ENCODE assay signal across 9 mouse cellular contexts in the genomic region with DNA sequence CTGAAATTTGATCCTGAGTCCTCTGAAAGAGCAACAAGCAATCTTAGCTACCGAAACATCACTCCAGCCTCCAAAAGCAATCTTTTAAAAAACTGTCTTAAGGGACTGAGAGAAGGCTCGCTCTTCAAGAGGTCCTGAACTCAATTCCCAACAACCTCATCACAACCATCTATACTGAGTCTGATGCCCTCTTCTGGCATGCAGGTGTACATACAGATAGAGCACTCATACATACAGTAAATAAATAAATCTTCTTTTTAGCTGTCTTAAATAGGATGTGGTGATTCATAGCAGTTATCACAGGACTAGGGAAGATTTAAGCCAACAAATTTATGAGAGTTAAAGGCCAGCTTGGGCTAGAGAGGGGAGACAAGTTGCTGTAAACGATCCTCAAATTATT. TPM values are rescaled to one million over a fixed set of nuclear protein-coding genes. Genes with fewer than 3 reads are reported as not detected.
DNase-seq lines count a peak whose midpoint lies in the region; ATAC-seq and TF ChIP-seq lines count a peak whose summit lies in the region.
"Had no signal": no experiment of that assay in that cellular context is flagged by ENCODE, and none has a peak within 500 bp of the region (broad histone marks: within the 10 kb centered on the region; RNA-seq: fewer than 3 reads in every experiment).

No protein-coding gene starts in this region.

- peak overlapping the region; percentile 93 for H3K9ac ChIP-seq in heart, postnatal 0 days (replicated peaks; ENCODE audit: low read depth, low read length)
- H3K9ac ChIP-seq in MEL (ENCODE audit: control insufficient read depth, low read depth, low read length, poor library complexity, severe bottlenecking), result peak overlapping the region; percentile 91
- peak overlapping the region; percentile 88 for H3K9ac ChIP-seq in forebrain, embryonic 12.5 days

- no peak for TF ChIP-seq POLR2A in MEL (IDR thresholded peaks at IDR 0.05; ENCODE audit: control insufficient read depth in 1 of 2, insufficient read depth in 1 of 2, low read depth in 1 of 2, low read length in 2 of 2, poor library complexity in 1 of 2)

- H3K4me3 ChIP-seq in heart, postnatal 0 days (ENCODE audit: low read depth, low read length), result peak overlapping the region; percentile 96
- H3K4me3 ChIP-seq in MEL (ENCODE audit: control insufficient read depth in 1 of 2, insufficient read depth in 1 of 2, low read depth in 2 of 2, low read length in 2 of 2) (peak overlapping the region; percentile 96 to 97), macrophage (ENCODE audit: inconsistent target) (peak overlapping the region; percentile 53)
- H3K4me3 ChIP-seq in forebrain, embryonic 12.5 days (replicated peaks), result peak overlapping the region; percentile 96

- no peak for ATAC-seq in heart, postnatal 0 days (ENCODE audit: insufficient read depth, low read depth)
- ATAC-seq in forebrain, embryonic 12.5 days (ENCODE audit: low FRiP score), result 0 out of 2 replicates have a peak, but pooled peaks have one; percentile 30

- TF ChIP-seq EP300 in heart, postnatal 0 days (IDR thresholded peaks at IDR 0.05; ENCODE audit: low read depth), result no peak
- no peak for TF ChIP-seq EP300 in MEL (IDR thresholded peaks at IDR 0.05; ENCODE audit: low read depth in 1 of 2, low read length in 2 of 2)

- intact Hi-C loops in left cerebral cortex, postnatal 10 days (cut with DNase I), result no loop called here

- H3K4me1 ChIP-seq in heart, postnatal 0 days (ENCODE audit: control insufficient read depth, insufficient read depth), result peaks cover 8% of the 10 kb centered on the region; the same call in 1 of the 2 replicates
- no peaks in the 10 kb centered on the region; a peak in 2 of 4 replicates for H3K4me1 ChIP-seq in MEL (ENCODE audit: control insufficient read depth in 1 of 2, insufficient read depth in 2 of 2, low read length in 2 of 2)
- peaks cover 9% of the 10 kb centered on the region for H3K4me1 ChIP-seq in forebrain, embryonic 12.5 days

- DNase-seq in heart, postnatal 0 days (ENCODE audit: low spot score), result no peak
- no peak for DNase-seq in heart, adult 9 months (ENCODE audit: low spot score in 2 of 2)
- DNase-seq in MEL (ENCODE audit: low read depth, low spot score), result peak; percentile 72
- DNase-seq in Muller cell, postnatal 12 days (ENCODE audit: inconsistent ontology term), result no peak
- no peak for DNase-seq in layer of hippocampus, adult 18-20 months (ENCODE audit: low spot score in 2 of 2)
- DNase-seq in left cerebral cortex, postnatal 10 days (ENCODE audit: extremely low spot score in 1 of 2, low spot score in 2 of 2), result no peak

- peak overlapping the region; percentile 90 for H3K4me2 ChIP-seq in heart, postnatal 0 days (ENCODE audit: low read depth, low read length)
- H3K4me2 ChIP-seq in forebrain, embryonic 12.5 days, result peak overlapping the region; percentile 75

- peak; percentile 28 for TF ChIP-seq CTCF in heart, postnatal 0 days (IDR thresholded peaks at IDR 0.05; ENCODE audit: low read depth)
- TF ChIP-seq CTCF in MEL (IDR thresholded peaks at IDR 0.05 in 2 of 3, conservative IDR thresholded peaks at IDR 0.05 in 1 of 3; ENCODE audit: control insufficient read depth in 1 of 3, insufficient read depth in 1 of 3, low read depth in 2 of 3, low read length in 3 of 3, poor library complexity in 1 of 3, severe bottlenecking in 1 of 3), result peak; percentile 11 to 64 (median 54); a peak in 4 of 6 replicates

- no peaks in the 10 kb centered on the region for H3K9me3 ChIP-seq in heart, postnatal 0 days (replicated peaks; ENCODE audit: control insufficient read depth, low read length)
- no peaks in the 10 kb centered on the region for H3K9me3 ChIP-seq in MEL (replicated peaks; ENCODE audit: insufficient read depth, low read length)
- no peaks in the 10 kb centered on the region for H3K9me3 ChIP-seq in forebrain, embryonic 12.5 days

- H3K79me2 ChIP-seq in MEL (ENCODE audit: control insufficient read depth, insufficient read depth, low read length, poor library complexity) (peaks cover 8% of the 10 kb centered on the region), macrophage (ENCODE audit: inconsistent target) (peaks cover 44% of the 10 kb centered on the region)

- peaks cover 21% of the 10 kb centered on the region for H3K36me3 ChIP-seq in heart, postnatal 0 days (replicated peaks; ENCODE audit: control insufficient read depth, insufficient read depth, low read length)
- H3K36me3 ChIP-seq in MEL (ENCODE audit: control insufficient read depth in 1 of 2, insufficient read depth in 2 of 2, low read length in 2 of 2) (peaks cover 0 to 2% of the 10 kb centered on the region in 2 experiments; a peak in 3 of 4 replicates), macrophage (ENCODE audit: inconsistent target) (no peaks in the 10 kb centered on the region)
- H3K36me3 ChIP-seq in forebrain, embryonic 12.5 days (replicated peaks), result peaks cover 16% of the 10 kb centered on the region

- 57% methylated on average over 3 of the region's 3 CpGs for WGBS in heart, postnatal 0 days
- 52% methylated on average over 3 of the region's 3 CpGs for WGBS in forebrain, embryonic 12.5 days
- 59% methylated on average over 3 of the region's 3 CpGs for WGBS in macrophage (ENCODE audit: missing documents)

- TF ChIP-seq RAD21 in MEL (IDR thresholded peaks at IDR 0.05; ENCODE audit: low read depth, low read length), result peak; percentile 30

- H3K27ac ChIP-seq in heart, postnatal 0 days (ENCODE audit: low read depth), result no peak overlapping the region; the same call in 1 of the 2 replicates
- H3K27ac ChIP-seq in MEL (ENCODE audit: control insufficient read depth, low read depth, low read length) (peak overlapping the region; percentile 11; the same call in 1 of the 2 replicates), macrophage (peak overlapping the region; percentile 50)
- H3K27ac ChIP-seq in forebrain, embryonic 12.5 days, result no peak overlapping the region

- H3K27me3 ChIP-seq in heart, postnatal 0 days (ENCODE audit: control insufficient read depth, insufficient read depth, low read length), result no peaks in the 10 kb centered on the region
- H3K27me3 ChIP-seq in MEL (ENCODE audit: control insufficient read depth in 1 of 2, insufficient read depth in 2 of 2, low read length in 2 of 2), result no peaks in the 10 kb centered on the region
- no peaks in the 10 kb centered on the region for H3K27me3 ChIP-seq in forebrain, embryonic 12.5 days

RNA-seq across cellular contexts. Expression of a gene that starts 0.8 kb away (rescaled TPM):
- total RNA-seq in heart, postnatal 0 days (2014; rRNA removed; ENCODE audit: low replicate concordance), result 32.5 and 41.9 TPM in 2 replicates
- polyA plus RNA-seq in heart, postnatal 0 days (2015; fragmentation: Nextera tagmentation; extraction: Ambion mirVana), result 41.7 and 44.0 TPM in 2 replicates
- 25.7 and 29.5 TPM in 2 replicates for total RNA-seq in MEL (2012; rRNA removed)
- polyA plus RNA-seq in MEL (2012; ENCODE audit: insufficient read depth in 1 of 2, insufficient read length in 2 of 2, low read depth in 1 of 2, low replicate concordance in 2 of 2, missing spikeins in 1 of 2) (10 to 100 TPM in 1 of 2 experiments, not detected in 1; 26.6 TPM), macrophage (2018) (15.9 to 29.8 TPM (median 24.8 TPM) in 3 replicates)
- polyA plus RNA-seq in forebrain, embryonic 12.5 days (2016; fragmentation: Nextera tagmentation; extraction: Ambion mirVana), result 64.1 and 67.5 TPM in 2 replicates
- total RNA-seq in macrophage (2018; cell fraction: chromatin; rRNA removed), result 10 to 100 TPM in 22 of 26 experiments, 1 to 10 TPM in 4; 3.9 to 75.5 (median 26.3) TPM
- total RNA-seq in macrophage (2018; cell fraction: cytosol; rRNA removed), result 10 to 100 TPM; 10.4 to 27.9 (median 17.5) TPM
- total RNA-seq in macrophage (2018; cell fraction: nucleus; rRNA removed), result 10 to 100 TPM in 22 of 26 experiments, 1 to 10 TPM in 4; 4.4 to 51.6 (median 18.0) TPM
- total RNA-seq in layer of hippocampus, adult 18-20 months (2021), result 10 to 100 TPM; 22.4 to 24.5 TPM
- total RNA-seq in left cerebral cortex, postnatal 10 days (2021), result 10 to 100 TPM; 24.9 to 28.9 TPM

RNA-seq across cellular contexts. Expression of a gene that starts 26.2 kb away (rescaled TPM):
- total RNA-seq in heart, postnatal 0 days (2014; rRNA removed; ENCODE audit: low replicate concordance), result 54.8 and 57.3 TPM in 2 replicates
- 55.7 and 59.3 TPM in 2 replicates for polyA plus RNA-seq in heart, postnatal 0 days (2015; fragmentation: Nextera tagmentation; extraction: Ambion mirVana)
- total RNA-seq in MEL (2012; rRNA removed), result 207 and 210 TPM in 2 replicates
- polyA plus RNA-seq in MEL (2012; ENCODE audit: insufficient read depth in 1 of 2, insufficient read length in 2 of 2, low read depth in 1 of 2, low replicate concordance in 2 of 2, missing spikeins in 1 of 2), result 100 to 1,000 TPM in 1 of 2 experiments, not detected in 1; 201 TPM
- 251 and 253 TPM in 2 replicates for polyA plus RNA-seq in forebrain, embryonic 12.5 days (2016; fragmentation: Nextera tagmentation; extraction: Ambion mirVana)
- 100 to 1,000 TPM in 10 of 26 experiments, 10 to 100 TPM in 16; 33.9 to 154 (median 93.8) TPM for total RNA-seq in macrophage (2018; cell fraction: chromatin; rRNA removed)
- 10 to 100 TPM; 35.9 to 54.7 (median 48.2) TPM for total RNA-seq in macrophage (2018; cell fraction: cytosol; rRNA removed)
- 100 to 1,000 TPM in 1 of 26 experiments, 10 to 100 TPM in 25; 26.4 to 107 (median 43.7) TPM for total RNA-seq in macrophage (2018; cell fraction: nucleus; rRNA removed)
- 45.4 to 81.1 TPM (median 48.6 TPM) in 3 replicates for polyA plus RNA-seq in macrophage (2018)
- 10 to 100 TPM; 87.2 TPM for total RNA-seq in layer of hippocampus, adult 18-20 months (2021)
- total RNA-seq in left cerebral cortex, postnatal 10 days (2021), result 10 to 100 TPM; 77.3 to 80.7 TPM

RNA-seq across cellular contexts. Expression of a gene that starts 34.5 kb away (rescaled TPM):
- 645 and 692 TPM in 2 replicates for total RNA-seq in heart, postnatal 0 days (2014; rRNA removed; ENCODE audit: low replicate concordance)
- 587 and 618 TPM in 2 replicates for polyA plus RNA-seq in heart, postnatal 0 days (2015; fragmentation: Nextera tagmentation; extraction: Ambion mirVana)
- total RNA-seq in MEL (2012; rRNA removed), result 270 and 388 TPM in 2 replicates
- polyA plus RNA-seq in MEL (2012; ENCODE audit: insufficient read depth in 1 of 2, insufficient read length in 2 of 2, low read depth in 1 of 2, low replicate concordance in 2 of 2, missing spikeins in 1 of 2) (1,000 to 10,000 TPM in 1 of 2 experiments, 100 to 1,000 TPM in 1; 727 to 1,355 TPM), macrophage (2018) (200 to 488 TPM (median 296 TPM) in 3 replicates)
- polyA plus RNA-seq in forebrain, embryonic 12.5 days (2016; fragmentation: Nextera tagmentation; extraction: Ambion mirVana), result 260 and 266 TPM in 2 replicates
- 100 to 1,000 TPM in 16 of 26 experiments, 10 to 100 TPM in 10; 48.1 to 238 (median 136) TPM for total RNA-seq in macrophage (2018; cell fraction: chromatin; rRNA removed)
- total RNA-seq in macrophage (2018; cell fraction: cytosol; rRNA removed), result 100 to 1,000 TPM; 159 to 348 (median 225) TPM
- 100 to 1,000 TPM in 12 of 26 experiments, 10 to 100 TPM in 14; 62.6 to 225 (median 96.1) TPM for total RNA-seq in macrophage (2018; cell fraction: nucleus; rRNA removed)
- total RNA-seq in layer of hippocampus, adult 18-20 months (2021), result 100 to 1,000 TPM; 785 to 815 TPM
- total RNA-seq in left cerebral cortex, postnatal 10 days (2021), result 100 to 1,000 TPM; 577 to 619 TPM

RNA-seq across cellular contexts. Expression of a gene that starts 55.2 kb away (rescaled TPM):
- total RNA-seq in heart, postnatal 0 days (2014; rRNA removed; ENCODE audit: low replicate concordance), result not detected in 2 replicates
- 0.32 TPM in 1 of 2 replicates, not detected in the other for polyA plus RNA-seq in heart, postnatal 0 days (2015; fragmentation: Nextera tagmentation; extraction: Ambion mirVana)
- total RNA-seq in MEL (2012; rRNA removed), result not detected in 2 replicates
- not detected for polyA plus RNA-seq in MEL (2012; ENCODE audit: insufficient read depth in 1 of 2, insufficient read length in 2 of 2, low read depth in 1 of 2, low replicate concordance in 2 of 2, missing spikeins in 1 of 2)
- polyA plus RNA-seq in forebrain, embryonic 12.5 days (2016; fragmentation: Nextera tagmentation; extraction: Ambion mirVana), result not detected in 2 replicates
- not detected for total RNA-seq in macrophage (2018; cell fraction: chromatin; rRNA removed)
- total RNA-seq in macrophage (2018; cell fraction: cytosol; rRNA removed), result not detected
- not detected for total RNA-seq in macrophage (2018; cell fraction: nucleus; rRNA removed)
- not detected in 3 replicates for polyA plus RNA-seq in macrophage (2018)
- not detected for total RNA-seq in layer of hippocampus, adult 18-20 months (2021)
- not detected for total RNA-seq in left cerebral cortex, postnatal 10 days (2021)
- total RNA-seq: common myeloid progenitor, adult 5-6 weeks had no signal

Comparison
In these comparisons a context has a peak if more than half of its experiments do, and no peak if none do; other contexts are left out.
1. H3K27ac ChIP-seq: peak in MEL (single experiment) and macrophage (single experiment); none in heart, postnatal 0 days (single experiment) and forebrain, embryonic 12.5 days (single experiment).
2. Peak in every context shown above with its lines, with median percentiles within 50 percentile points of each other: H3K4me3 ChIP-seq and H3K9ac ChIP-seq.